Mouse (Mus musculus): ENCODE measurements at regions not wholly inside any gene's neighbourhood (a gene's known extent, or its start where the extent isn't known, plus 50 kb on each side); places are given as distances from the start of the nearest gene placed in this dataset.

DNA sequence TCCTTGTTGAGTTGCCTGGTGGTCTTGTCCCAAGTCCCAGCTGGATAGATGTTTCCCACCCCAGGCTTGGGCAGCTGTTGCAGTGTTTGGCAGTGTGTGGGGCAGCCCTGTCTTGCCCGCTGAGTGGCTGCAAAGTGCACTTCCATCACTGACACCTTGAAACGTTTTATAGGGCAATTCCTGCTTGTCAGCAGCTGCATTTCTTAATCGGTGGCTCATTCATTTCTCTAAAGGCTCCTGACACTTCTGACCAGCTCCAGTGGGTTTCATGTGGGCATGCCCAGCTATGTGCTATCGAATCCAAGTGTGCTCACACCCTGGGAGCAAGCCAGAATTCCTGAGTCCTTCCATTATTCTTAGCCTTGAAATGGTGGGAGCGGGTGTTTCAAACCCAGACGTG, 207.7 kb downstream of the Ttc32 start:
- no peak for TF ChIP-seq NELFE (IDR thresholded peaks at IDR 0.05; ENCODE audit: low read depth, low read length)
- TF ChIP-seq CTCF (conservative IDR thresholded peaks at IDR 0.05 in 1 of 2, IDR thresholded peaks at IDR 0.05 in 1 of 2; ENCODE audit: low read depth in 2 of 2, low read length in 2 of 2), result no peak
- TF ChIP-seq SIN3A (IDR thresholded peaks at IDR 0.05; ENCODE audit: low read length), result no peak
- TF ChIP-seq ZC3H11A (IDR thresholded peaks at IDR 0.05; ENCODE audit: low read depth, low read length), result no peak
- TF ChIP-seq MAX (IDR thresholded peaks at IDR 0.05; ENCODE audit: low read length), result no peak
- no peak for TF ChIP-seq POLR2AphosphoS2 (IDR thresholded peaks at IDR 0.05; ENCODE audit: low read depth, low read length)
- no peak for TF ChIP-seq MEF2A (IDR thresholded peaks at IDR 0.05; ENCODE audit: borderline replicate concordance, low read depth, low read length)
